Mouse (Mus musculus) lung, adult 2 months (tissue): ENCODE results near the gene Inhbc.

Experiments used
- CTCF ChIP-seq: fragments of 200-500 bp; IDR thresholded peaks from 2 replicates; pipeline ENCODE4 v1.5.1; 2011; ENCODE audit warnings: mild to moderate bottlenecking, low read length, control low read depth; ENCODE audit not compliant: insufficient read depth
- POLR2A ChIP-seq: fragments of 200-500 bp; IDR thresholded peaks from 2 replicates; pipeline ENCODE4 v1.6.1; 2011; ENCODE audit warnings: low read depth, mild to moderate bottlenecking, control low read depth, low read length, borderline replicate concordance; ENCODE audit errors: extremely low read depth

- no peak for TF ChIP-seq POLR2A
- no peak for TF ChIP-seq CTCF
These were observed 34.5 kb upstream of the Inhbc start for GRCm38 (mm10) chr10:127404701-127405100.
